Mouse (Mus musculus) adrenal gland, postnatal 14 days (tissue): Measurements from ENCODE around the gene Faap20. TPM values are rescaled to one million over a fixed set of nuclear protein-coding genes. Genes with fewer than 3 reads are reported as not detected.

Source experiments
- DNase-seq: peaks from one replicate; pipeline ENCODE4 v3.0.0; 2021; ENCODE audit warnings: mixed read lengths
- long read RNA-seq, 2 experiments: library from polyadenylated mRNA; stranded (forward); transcript quantifications; one replicate each; pipeline ENCODE4 v2.0.0; 2021
- total RNA-seq: library from RNA; stranded (reverse); gene quantifications from 2 replicates; pipeline ENCODE4 v1.2.3, GENCODE M21; 2021

Faap20 gene
- total RNA-seq: 39.4 and 43.1 TPM in 2 replicates
- long read RNA-seq, experiment 1, transcript Faap20-201 (3 exons, 1,479 nt): minor isoform, 25 of 71 reads
- long read RNA-seq, experiment 1, transcript Faap20-202 (4 exons, 710 nt): minor isoform, 5 of 71 reads
- long read RNA-seq, experiment 1, transcript Faap20-210 (4 exons, 1,076 nt): major isoform, 38 of 71 reads
- long read RNA-seq, experiment 1, partial matches to known transcripts: 0 of 71 reads
- long read RNA-seq, experiment 1, other reads (novel, unspliced or antisense): 3 of 71 reads
- long read RNA-seq, experiment 2, transcript Faap20-210 (4 exons, 1,076 nt): major isoform, 24 of 46 reads
- long read RNA-seq, experiment 2, transcript Faap20-201 (3 exons, 1,479 nt): minor isoform, 14 of 46 reads
- long read RNA-seq, experiment 2, partial matches to known transcripts: 4 of 46 reads
- long read RNA-seq, experiment 2, other reads (novel, unspliced or antisense): 4 of 46 reads

GRCm38 (mm10) chr4:155249648-155250351 lies at the start of gene Faap20:
Faap20 (plus strand) TSS chr4:155249802.
- peak; percentile 95 for DNase-seq

- DNase-seq: no peak
Observed at GRCm38 (mm10) chr4:155200861-155201390, 48.7 kb upstream of the Faap20 start.

DNA sequence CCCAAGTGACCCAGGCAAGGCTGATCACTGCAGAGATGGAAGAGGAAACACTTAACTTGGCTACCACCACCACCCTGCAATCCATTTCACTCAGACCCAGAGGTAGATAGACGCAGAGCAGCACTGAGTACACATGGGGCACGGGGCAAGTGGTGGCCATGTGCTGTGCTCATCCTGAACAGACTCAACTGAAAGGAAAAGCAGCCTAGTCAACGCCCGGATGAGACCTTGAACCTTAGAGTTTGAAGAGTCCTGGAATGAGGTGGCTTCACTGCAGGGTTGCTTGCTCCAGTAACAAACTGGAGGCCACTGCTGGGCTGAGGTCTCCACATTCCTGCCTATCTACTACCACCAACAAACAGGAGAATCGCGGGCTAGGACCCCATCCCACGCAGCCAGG lies 47.8 kb upstream of the Faap20 start:
- no peak for DNase-seq

GRCm38 (mm10) chr4:155205919-155206318 lies 43.7 kb upstream of the Faap20 start:
- peak; percentile 51 for DNase-seq

- no peak for DNase-seq
Observed at GRCm38 (mm10) chr4:155206498-155206897, 43.1 kb upstream of the Faap20 start.

DNA sequence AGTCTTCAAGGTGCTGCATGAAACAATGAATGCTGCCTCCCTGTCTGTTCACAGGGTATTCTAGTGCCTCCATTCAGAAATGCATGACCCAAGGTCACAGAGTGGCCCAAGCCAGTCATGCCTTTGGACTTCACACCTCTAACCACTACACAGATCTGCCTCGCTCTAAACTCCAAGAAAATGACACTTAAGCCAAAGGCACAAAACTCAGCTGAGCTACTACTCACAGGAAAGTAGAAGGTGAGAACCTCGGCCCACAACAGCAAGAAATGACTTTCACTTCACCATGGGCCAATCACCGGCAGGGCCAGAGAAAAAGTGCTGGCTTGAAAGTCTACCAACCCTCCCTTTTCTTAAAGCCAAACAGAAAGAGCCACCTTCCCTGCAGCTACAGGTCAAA lies 41.8 kb upstream of the Faap20 start:
- no peak for DNase-seq

GRCm38 (mm10) chr4:155208613-155209012 lies 41.0 kb upstream of the Faap20 start:
- no peak for DNase-seq

- DNase-seq: no peak
Observed at GRCm38 (mm10) chr4:155209079-155209478, 40.5 kb upstream of the Faap20 start.

GRCm38 (mm10) chr4:155209494-155209893 lies 40.1 kb upstream of the Faap20 start:
- DNase-seq: no peak

GRCm38 (mm10) chr4:155213052-155213751 lies 36.4 kb upstream of the Faap20 start:
- DNase-seq: no peak

GRCm38 (mm10) chr4:155213752-155214054 lies 35.9 kb upstream of the Faap20 start:
- DNase-seq: no peak

DNA sequence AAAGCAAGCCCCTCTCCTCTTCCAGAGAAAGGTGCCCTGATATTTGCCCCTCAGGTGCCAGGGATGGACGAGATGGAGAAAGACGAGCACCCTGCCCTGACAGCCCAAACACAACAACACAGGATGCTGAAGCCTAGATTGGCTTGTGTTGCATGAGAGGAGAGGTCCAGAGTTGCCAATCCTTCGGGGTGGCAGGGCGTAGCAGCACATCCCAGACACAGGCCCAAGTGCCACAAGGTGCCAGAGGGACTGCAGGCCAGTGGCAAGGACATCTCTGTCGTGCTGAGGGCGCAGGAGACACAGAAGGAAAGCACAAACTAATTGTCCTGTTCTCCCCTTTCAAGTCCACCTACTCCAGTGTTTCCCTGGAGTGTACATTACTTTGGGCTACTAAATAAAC lies 35.4 kb upstream of the Faap20 start:
- no peak for DNase-seq

- no peak for DNase-seq
Observed at GRCm38 (mm10) chr4:155214793-155215192, 34.8 kb upstream of the Faap20 start.

GRCm38 (mm10) chr4:155215203-155215602 lies 34.4 kb upstream of the Faap20 start:
- peak; percentile 62 for DNase-seq

DNA sequence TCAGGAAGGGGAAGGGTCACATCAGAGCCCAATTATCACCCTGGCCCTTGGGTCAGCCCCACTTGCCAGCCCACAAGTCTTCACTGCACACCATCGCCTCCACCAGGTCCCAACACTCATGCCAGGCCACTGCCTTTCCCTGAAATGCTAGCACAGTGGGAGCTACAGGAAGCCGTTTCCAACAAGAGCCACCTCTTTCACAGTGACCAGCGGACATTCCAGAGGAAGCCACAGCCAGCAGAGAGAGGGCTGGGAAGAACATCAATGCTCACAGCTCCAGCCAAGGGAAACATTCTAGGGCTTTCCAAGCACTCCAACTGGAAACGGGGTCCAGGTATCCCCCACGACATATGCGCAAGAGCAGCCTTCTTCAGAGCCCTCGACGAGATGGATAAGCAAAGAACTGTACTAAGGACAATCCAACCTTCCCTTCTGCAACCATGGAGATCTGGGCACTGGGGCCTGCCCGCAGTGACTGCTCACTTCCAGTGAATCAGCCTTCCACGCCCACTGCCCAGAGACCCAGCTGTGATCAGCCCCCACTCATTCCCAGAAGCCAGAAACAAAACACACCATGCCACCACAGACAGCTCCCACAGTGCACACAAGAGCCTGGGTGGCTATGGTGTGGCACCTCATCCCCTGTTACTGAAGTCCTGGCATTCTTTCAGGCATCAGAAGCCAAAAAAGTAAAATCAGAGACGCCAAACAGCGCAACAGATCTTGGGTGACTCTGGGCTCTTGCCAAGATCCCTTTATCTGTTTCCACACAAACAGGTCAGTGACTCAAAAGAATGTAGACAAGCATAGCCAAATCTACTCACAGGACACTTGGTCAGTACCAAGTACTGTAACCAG lies 33.6 kb upstream of the Faap20 start:
- DNase-seq: peak; percentile 66

- DNase-seq: peak; percentile 77
Observed at GRCm38 (mm10) chr4:155217241-155218103, 32.1 kb upstream of the Faap20 start.

- no peak for DNase-seq
Observed at GRCm38 (mm10) chr4:155218104-155218732, 31.4 kb upstream of the Faap20 start.

DNA sequence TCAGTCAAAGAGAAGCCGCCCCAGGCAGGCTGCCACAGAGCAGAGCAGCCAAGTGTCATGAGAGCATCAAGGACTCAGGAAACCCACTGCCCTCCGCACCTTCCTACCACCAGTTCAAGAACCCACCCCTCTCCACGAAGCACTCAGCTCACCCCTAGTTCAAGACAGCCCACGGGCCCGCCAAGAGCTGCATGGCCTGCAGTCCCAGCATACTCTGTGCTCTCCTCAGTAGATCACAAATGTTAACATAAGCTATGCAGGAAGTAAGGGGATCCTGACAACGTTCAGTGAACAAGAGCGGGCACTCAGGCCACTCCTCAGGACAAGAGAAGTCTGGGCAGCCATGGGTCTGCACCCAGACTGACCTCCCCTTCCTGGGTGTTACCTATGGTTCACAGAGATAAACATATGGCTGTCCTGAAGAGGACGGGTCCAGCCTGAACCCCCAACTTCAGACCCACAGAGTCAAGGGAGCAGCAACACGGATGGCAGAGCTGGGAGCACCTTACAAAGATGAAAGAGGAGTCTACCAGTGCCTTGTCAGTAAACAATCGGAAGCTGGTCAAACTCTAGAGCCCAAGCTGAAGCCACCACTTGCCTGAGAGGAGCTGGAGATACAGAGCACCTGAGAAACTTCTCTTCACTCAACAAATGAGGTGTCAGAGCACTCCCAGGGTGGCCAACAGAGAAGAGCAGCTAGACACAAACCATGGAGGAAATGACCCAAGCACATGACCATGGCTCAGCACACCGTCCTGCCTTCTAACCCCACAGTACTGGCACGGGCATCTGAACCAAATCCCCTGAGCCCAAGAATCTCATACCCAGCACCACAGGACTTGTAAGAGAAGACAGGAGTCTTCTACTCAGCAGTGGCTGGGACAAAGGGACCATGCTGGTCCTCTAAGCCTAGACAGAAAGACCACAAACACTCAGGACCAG lies 30.1 kb upstream of the Faap20 start:
- no peak for DNase-seq
